Mouse (Mus musculus): ENCODE data around the gene S100a3. TPM values are rescaled to one million over a fixed set of nuclear protein-coding genes. Genes with fewer than 3 reads are reported as not detected.

S100a3 gene
- polyA plus RNA-seq, 1 experiment from 2014 or later = 0.39 TPM

DNA sequence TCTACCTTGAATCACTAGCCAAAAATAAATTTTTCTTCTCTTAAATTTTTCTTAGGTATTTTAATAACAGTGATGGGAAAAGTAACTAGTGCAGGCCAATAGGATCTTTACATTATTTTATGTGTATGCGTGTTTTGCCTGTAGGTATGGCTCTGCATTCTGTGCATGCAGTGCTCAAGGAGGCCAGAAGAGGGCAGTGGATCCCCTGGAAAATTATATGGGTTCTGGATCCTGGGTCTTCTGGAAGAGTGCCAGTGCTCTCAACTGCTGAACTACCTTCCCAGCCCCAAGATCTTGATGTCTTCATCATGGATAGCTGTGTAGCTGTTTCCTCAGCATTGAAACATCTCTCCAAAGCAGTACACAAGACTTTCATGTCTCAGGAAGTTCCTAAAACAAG is 21.8 kb downstream of the S100a3 start:
- no peak overlapping the region for H3K27ac ChIP-seq (ENCODE audit: low read depth, low read length)
- ATAC-seq (ENCODE audit: low FRiP score) (no peak), DNase-seq (ENCODE audit: low spot score) (no peak)
- no peak overlapping the region for H3K4me2 ChIP-seq (replicated peaks; ENCODE audit: low read depth, low read length)
- H3K4me1 ChIP-seq (replicated peaks; ENCODE audit: control insufficient read depth, insufficient read depth, low read length) = no peaks in the 10 kb centered on the region
- no peaks in the 10 kb centered on the region for H3K9me3 ChIP-seq (ENCODE audit: control insufficient read depth, low read length)
- WGBS = 91% methylated on average over 1 of the region's 1 CpGs
- no peak overlapping the region for H3K9ac ChIP-seq (ENCODE audit: low read depth, low read length)
- no peak overlapping the region for H3K4me3 ChIP-seq (ENCODE audit: low read depth, low read length)
- no peaks in the 10 kb centered on the region for H3K36me3 ChIP-seq (ENCODE audit: control insufficient read depth, insufficient read depth, low read length)
- H3K27me3 ChIP-seq (ENCODE audit: control insufficient read depth, insufficient read depth, low read length) = no peaks in the 10 kb centered on the region

DNA sequence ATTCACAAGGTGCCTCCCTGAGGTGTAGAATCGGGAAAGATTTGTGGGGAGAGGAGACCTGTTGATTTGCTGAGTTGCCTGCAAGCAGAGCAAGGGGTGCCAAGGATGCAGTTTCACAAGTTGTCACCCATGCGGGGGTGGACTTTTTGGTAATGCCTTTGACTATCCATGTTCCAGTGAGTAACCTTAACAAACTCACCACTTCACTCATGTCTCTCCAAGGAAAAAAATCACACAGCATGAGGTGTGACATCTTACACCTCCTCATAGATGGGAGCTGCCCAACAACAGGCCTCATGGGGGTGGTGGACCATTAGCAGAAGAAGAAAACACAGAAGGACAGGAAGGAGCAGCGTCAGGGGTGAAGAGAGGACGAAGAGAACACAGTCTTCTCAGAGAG is 22.2 kb downstream of the S100a3 start:
- Histone ChIP-seq H3K9me3 (ENCODE audit: control insufficient read depth, low read length) (no peaks in the 10 kb centered on the region), H3K27me3 (ENCODE audit: control insufficient read depth, insufficient read depth, low read length) (no peaks in the 10 kb centered on the region), H3K4me2 (replicated peaks; ENCODE audit: low read depth, low read length) (no peak overlapping the region), H3K36me3 (ENCODE audit: control insufficient read depth, insufficient read depth, low read length) (no peaks in the 10 kb centered on the region), H3K4me3 (ENCODE audit: low read depth, low read length) (no peak overlapping the region), H3K4me1 (replicated peaks; ENCODE audit: control insufficient read depth, insufficient read depth, low read length) (no peaks in the 10 kb centered on the region), H3K9ac (ENCODE audit: low read depth, low read length) (no peak overlapping the region), H3K27ac (ENCODE audit: low read depth, low read length) (no peak overlapping the region)
- no peak for DNase-seq (ENCODE audit: low spot score)
- ATAC-seq (ENCODE audit: low FRiP score) = no peak
- 85% methylated on average over 4 of the region's 4 CpGs for WGBS

GRCm38 (mm10) chr3:90583893-90584292 is 23.5 kb downstream of the S100a3 start:
- Histone ChIP-seq H3K9ac (ENCODE audit: low read depth, low read length) (no peak overlapping the region), H3K4me2 (replicated peaks; ENCODE audit: low read depth, low read length) (no peak overlapping the region), H3K4me1 (replicated peaks; ENCODE audit: control insufficient read depth, insufficient read depth, low read length) (no peaks in the 10 kb centered on the region), H3K4me3 (ENCODE audit: low read depth, low read length) (no peak overlapping the region), H3K36me3 (ENCODE audit: control insufficient read depth, insufficient read depth, low read length) (no peaks in the 10 kb centered on the region), H3K9me3 (ENCODE audit: control insufficient read depth, low read length) (no peaks in the 10 kb centered on the region), H3K27ac (ENCODE audit: low read depth, low read length) (no peak overlapping the region), H3K27me3 (ENCODE audit: control insufficient read depth, insufficient read depth, low read length) (no peaks in the 10 kb centered on the region)
- 64% methylated on average over 3 of the region's 3 CpGs for WGBS
- DNase-seq (ENCODE audit: low spot score) (no peak), ATAC-seq (ENCODE audit: low FRiP score) (no peak)

DNA sequence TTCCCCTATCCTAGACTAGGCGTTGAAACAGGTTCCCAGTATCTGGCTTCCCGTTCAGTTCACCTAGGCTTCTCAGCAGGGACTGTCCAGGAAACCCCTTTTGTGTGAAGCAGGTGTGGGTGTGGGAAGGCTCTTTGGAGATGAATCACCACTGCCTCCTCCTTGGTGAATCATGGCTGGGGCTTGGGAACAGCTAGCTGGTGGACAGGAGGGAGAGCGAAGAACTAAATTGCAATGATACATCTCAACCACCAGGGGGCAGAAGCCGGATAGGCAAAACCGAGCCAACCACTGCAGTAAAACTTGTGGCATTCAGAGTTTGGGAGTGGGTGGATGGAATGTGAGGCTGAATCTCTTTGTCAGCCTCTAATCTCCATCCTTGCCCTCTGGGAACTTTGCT is 25.2 kb downstream of the S100a3 start:
- Histone ChIP-seq H3K27me3 (ENCODE audit: control insufficient read depth, insufficient read depth, low read length) (no peaks in the 10 kb centered on the region), H3K36me3 (ENCODE audit: control insufficient read depth, insufficient read depth, low read length) (no peaks in the 10 kb centered on the region), H3K4me2 (replicated peaks; ENCODE audit: low read depth, low read length) (no peak overlapping the region), H3K9me3 (ENCODE audit: control insufficient read depth, low read length) (no peaks in the 10 kb centered on the region), H3K4me1 (replicated peaks; ENCODE audit: control insufficient read depth, insufficient read depth, low read length) (no peaks in the 10 kb centered on the region), H3K27ac (ENCODE audit: low read depth, low read length) (no peak overlapping the region), H3K9ac (ENCODE audit: low read depth, low read length) (no peak overlapping the region), H3K4me3 (ENCODE audit: low read depth, low read length) (no peak overlapping the region)
- peak; percentile 79 for DNase-seq (ENCODE audit: low spot score)
- peak; percentile 15; the same call in 1 of the 2 replicates for ATAC-seq (ENCODE audit: low FRiP score)
- 37% methylated on average over 5 of the region's 5 CpGs for WGBS

DNA sequence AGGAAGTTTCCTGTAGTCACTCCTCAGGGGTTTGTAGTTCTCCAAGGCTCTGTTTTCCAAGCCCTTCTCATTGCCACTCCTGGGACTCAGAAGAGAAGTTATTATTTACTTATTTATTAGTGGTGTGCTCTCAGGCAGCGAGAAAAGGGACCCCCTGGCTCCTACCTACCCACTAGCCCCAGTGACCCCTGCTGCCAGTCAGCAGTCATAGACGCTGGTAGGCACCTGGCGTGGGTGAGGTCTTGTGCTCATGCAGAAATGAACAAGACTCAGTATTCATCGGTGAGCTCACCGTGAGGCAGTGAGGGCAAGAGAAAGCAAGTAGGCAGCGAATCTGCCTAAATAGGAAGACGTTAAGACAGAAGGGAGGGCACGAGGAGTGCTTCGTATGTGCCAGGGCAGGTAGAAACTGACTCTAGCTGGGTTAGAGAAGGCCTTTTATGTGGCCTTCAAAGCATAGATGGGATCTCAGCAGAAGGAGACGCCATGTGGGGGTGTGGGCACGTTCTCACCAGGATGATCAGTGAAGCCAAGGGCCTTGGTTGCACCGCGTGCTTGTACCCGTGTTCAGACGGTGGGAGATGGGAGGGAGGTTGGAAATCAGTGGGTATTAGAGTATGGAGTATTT is 25.8 kb downstream of the S100a3 start:
- Histone ChIP-seq H3K9ac (ENCODE audit: low read depth, low read length) (no peak overlapping the region), H3K4me1 (replicated peaks; ENCODE audit: control insufficient read depth, insufficient read depth, low read length) (no peaks in the 10 kb centered on the region), H3K27ac (ENCODE audit: low read depth, low read length) (no peak overlapping the region), H3K36me3 (ENCODE audit: control insufficient read depth, insufficient read depth, low read length) (no peaks in the 10 kb centered on the region), H3K4me3 (ENCODE audit: low read depth, low read length) (no peak overlapping the region), H3K27me3 (ENCODE audit: control insufficient read depth, insufficient read depth, low read length) (no peaks in the 10 kb centered on the region), H3K4me2 (replicated peaks; ENCODE audit: low read depth, low read length) (no peak overlapping the region), H3K9me3 (ENCODE audit: control insufficient read depth, low read length) (no peaks in the 10 kb centered on the region)
- WGBS = 86% methylated on average over 15 of the region's 15 CpGs
- no peak for ATAC-seq (ENCODE audit: low FRiP score)
- DNase-seq (ENCODE audit: low spot score) = no peak

DNA sequence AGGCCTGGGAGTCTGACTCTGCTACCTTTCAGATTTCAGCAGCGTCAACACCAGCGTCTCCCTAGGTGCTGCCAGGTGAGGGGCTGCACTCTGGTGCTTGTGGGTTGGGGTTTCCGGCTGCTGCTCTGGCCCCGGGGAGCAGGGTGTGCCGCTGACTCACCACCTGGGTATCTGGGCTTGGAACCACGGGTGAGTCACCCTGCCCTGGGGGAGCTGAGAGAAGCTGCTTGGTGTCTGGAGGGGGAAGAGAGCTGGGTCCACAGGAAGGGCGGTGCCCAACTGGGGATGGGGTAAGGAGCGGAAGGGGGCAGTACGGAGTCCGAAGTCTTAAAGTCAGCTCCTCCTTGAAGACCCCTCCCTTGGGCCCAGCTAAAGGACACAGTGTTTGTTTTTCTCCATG is 26.5 kb downstream of the S100a3 start:
- DNase-seq (ENCODE audit: low spot score) = no peak
- WGBS = 75% methylated on average over 10 of the region's 10 CpGs
- Histone ChIP-seq H3K27ac (ENCODE audit: low read depth, low read length) (no peak overlapping the region), H3K4me3 (ENCODE audit: low read depth, low read length) (no peak overlapping the region), H3K9me3 (ENCODE audit: control insufficient read depth, low read length) (no peaks in the 10 kb centered on the region), H3K4me1 (replicated peaks; ENCODE audit: control insufficient read depth, insufficient read depth, low read length) (no peaks in the 10 kb centered on the region), H3K9ac (ENCODE audit: low read depth, low read length) (no peak overlapping the region), H3K4me2 (replicated peaks; ENCODE audit: low read depth, low read length) (no peak overlapping the region), H3K36me3 (ENCODE audit: control insufficient read depth, insufficient read depth, low read length) (no peaks in the 10 kb centered on the region), H3K27me3 (ENCODE audit: control insufficient read depth, insufficient read depth, low read length) (no peaks in the 10 kb centered on the region)
- no peak for ATAC-seq (ENCODE audit: low FRiP score)

GRCm38 (mm10) chr3:90587361-90588101 is 27.2 kb downstream of the S100a3 start:
- Histone ChIP-seq H3K36me3 (ENCODE audit: control insufficient read depth, insufficient read depth, low read length) (no peaks in the 10 kb centered on the region), H3K9ac (ENCODE audit: low read depth, low read length) (no peak overlapping the region), H3K27me3 (ENCODE audit: control insufficient read depth, insufficient read depth, low read length) (no peaks in the 10 kb centered on the region), H3K4me1 (replicated peaks; ENCODE audit: control insufficient read depth, insufficient read depth, low read length) (no peaks in the 10 kb centered on the region), H3K9me3 (ENCODE audit: control insufficient read depth, low read length) (no peaks in the 10 kb centered on the region), H3K4me2 (replicated peaks; ENCODE audit: low read depth, low read length) (no peak overlapping the region), H3K4me3 (ENCODE audit: low read depth, low read length) (no peak overlapping the region), H3K27ac (ENCODE audit: low read depth, low read length) (no peak overlapping the region)
- no peak for DNase-seq (ENCODE audit: low spot score)
- WGBS = 90% methylated on average over 14 of the region's 14 CpGs
- no peak for ATAC-seq (ENCODE audit: low FRiP score)

- no peak overlapping the region for H3K4me2 ChIP-seq (replicated peaks; ENCODE audit: low read depth, low read length)
- H3K27ac ChIP-seq (ENCODE audit: low read depth, low read length) = no peak overlapping the region
- no peak for DNase-seq (ENCODE audit: low spot score)
- no peaks in the 10 kb centered on the region; the same call in 1 of the 2 replicates for H3K9me3 ChIP-seq (ENCODE audit: control insufficient read depth, low read length)
- no peak overlapping the region for H3K9ac ChIP-seq (ENCODE audit: low read depth, low read length)
- H3K4me3 ChIP-seq (ENCODE audit: low read depth, low read length) = no peak overlapping the region
- no peaks in the 10 kb centered on the region for H3K36me3 ChIP-seq (ENCODE audit: control insufficient read depth, insufficient read depth, low read length)
- no peaks in the 10 kb centered on the region for H3K27me3 ChIP-seq (ENCODE audit: control insufficient read depth, insufficient read depth, low read length)
- ATAC-seq (ENCODE audit: low FRiP score) = no peak
- 81% methylated on average over 6 of the region's 6 CpGs for WGBS
- no peaks in the 10 kb centered on the region for H3K4me1 ChIP-seq (replicated peaks; ENCODE audit: control insufficient read depth, insufficient read depth, low read length)
These were observed 29.0 kb downstream of the S100a3 start for GRCm38 (mm10) chr3:90589390-90589789.

- no peaks in the 10 kb centered on the region; the same call in 1 of the 2 replicates for H3K9me3 ChIP-seq (ENCODE audit: control insufficient read depth, low read length)
- DNase-seq (ENCODE audit: low spot score) (no peak), ATAC-seq (ENCODE audit: low FRiP score) (no peak)
- H3K27ac ChIP-seq (ENCODE audit: low read depth, low read length) = no peak within 1 kb of the TSS
- H3K4me3 ChIP-seq (ENCODE audit: low read depth, low read length) = no peak within 1 kb of the TSS
- H3K27me3 ChIP-seq (ENCODE audit: control insufficient read depth, insufficient read depth, low read length) = no peaks in the 10 kb centered on the region
- 88% methylated on average over 8 of the region's 8 CpGs for WGBS
- H3K4me1 ChIP-seq (replicated peaks; ENCODE audit: control insufficient read depth, insufficient read depth, low read length) = no peaks in the 10 kb centered on the region
- no peak within 1 kb of the TSS for H3K4me2 ChIP-seq (replicated peaks; ENCODE audit: low read depth, low read length)
- H3K9ac ChIP-seq (ENCODE audit: low read depth, low read length) = no peak within 1 kb of the TSS
- H3K36me3 ChIP-seq (ENCODE audit: control insufficient read depth, insufficient read depth, low read length) = no peaks in the 10 kb centered on the region
These were observed 29.6 kb downstream of the S100a3 start, which contains the start of gene S100a2 for GRCm38 (mm10) chr3:90589947-90590346. Gene S100a2, plus strand, starts transcription at chr3:90590247.
